Mouse (Mus musculus): Measurements from ENCODE around the gene Sbno2. TPM values are rescaled to one million over a fixed set of nuclear protein-coding genes. Genes with fewer than 3 reads are reported as not detected.
A peak's percentile ranks its signal among the peaks of the same experiment; 100 is the strongest.

The Sbno2 gene
- polyA plus RNA-seq, 1 experiment from 2014 or later: 8.7 TPM

DNA sequence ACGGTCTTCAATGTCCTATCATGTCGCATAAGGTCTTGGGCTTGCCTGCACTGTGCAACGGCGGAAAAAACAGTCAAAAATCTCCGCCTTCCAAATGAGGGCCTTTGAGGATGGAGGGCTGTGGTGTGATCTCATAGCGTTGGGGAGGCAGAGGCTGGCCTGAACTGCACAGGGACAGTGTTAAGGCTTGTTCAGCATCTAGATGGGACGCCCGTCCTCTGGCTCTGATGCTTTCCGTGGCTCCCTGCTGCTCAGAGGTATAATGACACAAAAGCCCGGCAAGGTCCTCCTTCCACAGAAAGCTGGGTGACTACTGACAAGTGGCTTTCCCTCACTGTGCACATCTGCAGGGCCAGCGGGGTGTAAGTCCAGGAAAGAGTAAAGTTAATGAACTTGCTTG is 85.2 kb downstream of the Sbno2 start:
- Histone ChIP-seq H3K27ac (ENCODE audit: low read depth) (no peak overlapping the region), H3K4me1 (ENCODE audit: insufficient read depth) (peaks cover 38% of the 10 kb centered on the region), H3K9me3 (ENCODE audit: low read length) (no peaks in the 10 kb centered on the region), H3K4me2 (ENCODE audit: low read depth, low read length) (0 out of 2 replicates have a peak overlapping the region, but pooled peaks have one; percentile 63), H3K9ac (replicated peaks) (no peak overlapping the region), H3K27me3 (ENCODE audit: insufficient read depth, low read length) (peaks cover 4% of the 10 kb centered on the region; the same call in 1 of the 2 replicates), H3K4me3 (ENCODE audit: low read depth, low read length) (no peak overlapping the region), H3K36me3 (replicated peaks; ENCODE audit: insufficient read depth, low read length) (peaks cover 27% of the 10 kb centered on the region)
- TF ChIP-seq CTCF (IDR thresholded peaks at IDR 0.05; ENCODE audit: low read depth): no peak
- TF ChIP-seq EP300 (IDR thresholded peaks at IDR 0.05; ENCODE audit: low read depth): no peak
- WGBS (ENCODE audit: insufficient replicate concordance): 69% methylated on average over 11 of the region's 11 CpGs
- DNase-seq: no peak
- ATAC-seq: no peak

DNA sequence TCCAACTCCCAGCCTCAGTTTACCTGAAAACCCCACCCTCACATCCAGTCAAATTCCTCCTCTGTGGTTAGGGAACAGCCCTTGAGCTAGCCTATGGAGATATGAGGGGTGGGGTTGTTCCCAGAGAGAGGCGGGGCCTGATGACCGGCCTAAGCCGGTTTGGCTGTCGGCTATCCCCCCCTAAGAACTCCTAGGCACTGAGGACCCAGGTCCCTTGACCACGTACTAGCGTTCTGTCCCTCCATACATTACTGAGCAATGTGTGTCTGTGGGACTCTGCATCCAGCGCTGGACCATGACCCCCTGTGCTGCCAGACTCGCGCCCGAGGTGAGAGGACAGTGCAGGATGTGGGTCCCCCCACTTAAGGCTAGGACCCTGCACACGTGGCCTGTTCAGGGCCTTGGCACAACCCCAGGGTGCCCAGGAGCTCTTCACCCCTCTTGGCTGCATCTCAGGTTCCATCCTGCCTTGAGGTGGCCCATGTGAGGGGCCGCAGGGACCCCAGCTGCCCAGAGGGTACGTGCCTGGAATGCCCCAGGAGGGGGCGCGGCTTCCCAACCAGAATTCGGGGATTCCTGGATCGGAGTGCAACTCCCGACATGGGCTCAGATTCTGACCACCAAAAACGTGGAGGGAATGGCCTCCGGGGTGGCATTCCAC is 85.8 kb downstream of the Sbno2 start:
- H3K9ac ChIP-seq (replicated peaks): no peak overlapping the region
- peak overlapping the region; percentile 63 for H3K4me2 ChIP-seq (ENCODE audit: low read depth, low read length)
- 0 out of 2 replicates have a peak, but pooled peaks have one; percentile 7 for TF ChIP-seq CTCF (IDR thresholded peaks at IDR 0.05; ENCODE audit: low read depth)
- TF ChIP-seq EP300 (IDR thresholded peaks at IDR 0.05; ENCODE audit: low read depth): no peak
- peaks cover 23% of the 10 kb centered on the region for H3K36me3 ChIP-seq (replicated peaks; ENCODE audit: insufficient read depth, low read length)
- peak overlapping the region; percentile 24 for H3K4me3 ChIP-seq (ENCODE audit: low read depth, low read length)
- H3K4me1 ChIP-seq (ENCODE audit: insufficient read depth): peaks cover 36% of the 10 kb centered on the region
- no peak for ATAC-seq
- DNase-seq: no peak
- H3K27ac ChIP-seq (ENCODE audit: low read depth): peak overlapping the region; percentile 94
- WGBS (ENCODE audit: insufficient replicate concordance): 50% methylated on average over 20 of the region's 20 CpGs
- no peaks in the 10 kb centered on the region for H3K9me3 ChIP-seq (ENCODE audit: low read length)
- H3K27me3 ChIP-seq (ENCODE audit: insufficient read depth, low read length): peaks cover 4% of the 10 kb centered on the region; the same call in 1 of the 2 replicates

GRCm38 (mm10) chr10:80018739-80019297 is 86.6 kb downstream of the Sbno2 start:
- ATAC-seq: peak; percentile 47
- peak; percentile 62 for DNase-seq
- Histone ChIP-seq H3K4me2 (ENCODE audit: low read depth, low read length) (peak overlapping the region; percentile 63), H3K4me1 (ENCODE audit: insufficient read depth) (peaks cover 29% of the 10 kb centered on the region), H3K4me3 (ENCODE audit: low read depth, low read length) (peak overlapping the region; percentile 24), H3K36me3 (replicated peaks; ENCODE audit: insufficient read depth, low read length) (peaks cover 26% of the 10 kb centered on the region), H3K9me3 (ENCODE audit: low read length) (no peaks in the 10 kb centered on the region), H3K9ac (replicated peaks) (no peak overlapping the region; the same call in 1 of the 2 replicates), H3K27ac (ENCODE audit: low read depth) (peak overlapping the region; percentile 94), H3K27me3 (ENCODE audit: insufficient read depth, low read length) (peaks cover 4% of the 10 kb centered on the region; the same call in 1 of the 2 replicates)
- TF ChIP-seq EP300 (IDR thresholded peaks at IDR 0.05; ENCODE audit: low read depth) (no peak), CTCF (IDR thresholded peaks at IDR 0.05; ENCODE audit: low read depth) (no peak)
- WGBS (ENCODE audit: insufficient replicate concordance): 6% methylated on average over 15 of the region's 15 CpGs

- peak overlapping the region; percentile 58 for H3K4me3 ChIP-seq (ENCODE audit: low read depth, low read length)
- H3K36me3 ChIP-seq (replicated peaks; ENCODE audit: insufficient read depth, low read length): peaks cover 26% of the 10 kb centered on the region
- H3K27me3 ChIP-seq (ENCODE audit: insufficient read depth, low read length): peaks cover 4% of the 10 kb centered on the region; the same call in 1 of the 2 replicates
- DNase-seq: no peak
- ATAC-seq: no peak
- peak overlapping the region; percentile 83 for H3K4me2 ChIP-seq (ENCODE audit: low read depth, low read length)
- peaks cover 26% of the 10 kb centered on the region for H3K4me1 ChIP-seq (ENCODE audit: insufficient read depth)
- WGBS (ENCODE audit: insufficient replicate concordance): 33% methylated on average over 14 of the region's 14 CpGs
- H3K27ac ChIP-seq (ENCODE audit: low read depth): peak overlapping the region; percentile 94
- H3K9me3 ChIP-seq (ENCODE audit: low read length): no peaks in the 10 kb centered on the region
- H3K9ac ChIP-seq (replicated peaks): peak overlapping the region; percentile 57
- no peak for TF ChIP-seq EP300 (IDR thresholded peaks at IDR 0.05; ENCODE audit: low read depth)
- TF ChIP-seq CTCF (IDR thresholded peaks at IDR 0.05; ENCODE audit: low read depth): no peak
Observed at GRCm38 (mm10) chr10:80017771-80018170, 87.6 kb downstream of the Sbno2 start.

DNA sequence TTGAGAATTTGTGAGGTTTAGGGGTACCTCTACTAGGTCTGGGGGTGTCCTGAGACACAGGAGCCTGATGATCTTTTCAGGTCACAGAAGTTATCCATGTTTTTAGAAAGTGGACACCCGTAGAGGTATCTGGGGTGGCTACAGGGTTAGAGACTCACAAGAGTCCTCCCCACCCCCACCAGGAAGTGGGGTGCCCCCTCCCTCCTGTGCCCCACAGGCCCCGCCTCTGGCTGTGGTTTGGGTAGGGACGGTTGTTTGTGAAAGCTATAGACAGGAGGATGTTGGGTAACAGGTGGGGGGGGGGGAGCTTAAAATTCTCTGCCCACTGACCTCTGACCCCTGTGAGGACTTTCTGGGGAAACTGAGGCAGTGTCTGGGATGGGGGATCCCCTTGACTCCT is 88.0 kb downstream of the Sbno2 start:
- H3K4me2 ChIP-seq (ENCODE audit: low read depth, low read length): peak overlapping the region; percentile 83
- ATAC-seq (peak; percentile 56), DNase-seq (peak; percentile 86)
- 26% methylated on average over 3 of the region's 3 CpGs for WGBS (ENCODE audit: insufficient replicate concordance)
- H3K4me3 ChIP-seq (ENCODE audit: low read depth, low read length): peak overlapping the region; percentile 58
- H3K4me1 ChIP-seq (ENCODE audit: insufficient read depth): peaks cover 26% of the 10 kb centered on the region
- no peaks in the 10 kb centered on the region for H3K9me3 ChIP-seq (ENCODE audit: low read length)
- peak overlapping the region; percentile 94 for H3K27ac ChIP-seq (ENCODE audit: low read depth)
- peak overlapping the region; percentile 57 for H3K9ac ChIP-seq (replicated peaks)
- TF ChIP-seq EP300 (IDR thresholded peaks at IDR 0.05; ENCODE audit: low read depth) (no peak), CTCF (IDR thresholded peaks at IDR 0.05; ENCODE audit: low read depth) (no peak)
- peaks cover 4% of the 10 kb centered on the region; the same call in 1 of the 2 replicates for H3K27me3 ChIP-seq (ENCODE audit: insufficient read depth, low read length)
- H3K36me3 ChIP-seq (replicated peaks; ENCODE audit: insufficient read depth, low read length): peaks cover 25% of the 10 kb centered on the region

- Histone ChIP-seq H3K9ac (replicated peaks) (peak overlapping the region; percentile 57), H3K27me3 (ENCODE audit: insufficient read depth, low read length) (peaks cover 4% of the 10 kb centered on the region; the same call in 1 of the 2 replicates), H3K9me3 (ENCODE audit: low read length) (no peaks in the 10 kb centered on the region), H3K4me2 (ENCODE audit: low read depth, low read length) (peak overlapping the region; percentile 83), H3K4me3 (ENCODE audit: low read depth, low read length) (peak overlapping the region; percentile 58), H3K36me3 (replicated peaks; ENCODE audit: insufficient read depth, low read length) (peaks cover 24% of the 10 kb centered on the region; the same call in 1 of the 2 replicates), H3K4me1 (ENCODE audit: insufficient read depth) (peaks cover 26% of the 10 kb centered on the region), H3K27ac (ENCODE audit: low read depth) (peak overlapping the region; percentile 94)
- DNase-seq: no peak
- TF ChIP-seq CTCF (IDR thresholded peaks at IDR 0.05; ENCODE audit: low read depth): no peak
- TF ChIP-seq EP300 (IDR thresholded peaks at IDR 0.05; ENCODE audit: low read depth): no peak
- 32% methylated on average over 10 of the region's 10 CpGs for WGBS (ENCODE audit: insufficient replicate concordance)
- ATAC-seq: peak; percentile 31
Observed at GRCm38 (mm10) chr10:80016931-80017330, 88.4 kb downstream of the Sbno2 start.
